Mouse (Mus musculus): ENCODE results near the gene Hoxc5.

- TF ChIP-seq CTCF (IDR thresholded peaks at IDR 0.05; ENCODE audit: low read depth) (no peak), EP300 (IDR thresholded peaks at IDR 0.05; ENCODE audit: low read depth) (no peak)
Measured at GRCm38 (mm10) chr15:102975034-102975433, 7.8 kb downstream of the Hoxc5 start.
